Mouse (Mus musculus) brain, embryonic 14.5 days (tissue): ENCODE data around the gene Zfp775.

Experiments
- CTCF ChIP-seq: fragments of 200-500 bp; IDR thresholded peaks from 2 replicates; pipeline ENCODE4 v1.5.1; 2012; ENCODE audit warnings: inconsistent platforms, mild to moderate bottlenecking, moderate library complexity, borderline replicate concordance; ENCODE audit not compliant: insufficient read depth, insufficient read length; ENCODE audit errors: extremely low read depth
- POLR2A ChIP-seq: fragments of 200-500 bp; IDR thresholded peaks from 2 replicates; pipeline ENCODE4 v1.6.1; 2012; ENCODE audit warnings: mild to moderate bottlenecking, inconsistent platforms, borderline replicate concordance; ENCODE audit not compliant: poor library complexity, insufficient read depth, insufficient read length, severe bottlenecking; ENCODE audit errors: extremely low read depth

DNA sequence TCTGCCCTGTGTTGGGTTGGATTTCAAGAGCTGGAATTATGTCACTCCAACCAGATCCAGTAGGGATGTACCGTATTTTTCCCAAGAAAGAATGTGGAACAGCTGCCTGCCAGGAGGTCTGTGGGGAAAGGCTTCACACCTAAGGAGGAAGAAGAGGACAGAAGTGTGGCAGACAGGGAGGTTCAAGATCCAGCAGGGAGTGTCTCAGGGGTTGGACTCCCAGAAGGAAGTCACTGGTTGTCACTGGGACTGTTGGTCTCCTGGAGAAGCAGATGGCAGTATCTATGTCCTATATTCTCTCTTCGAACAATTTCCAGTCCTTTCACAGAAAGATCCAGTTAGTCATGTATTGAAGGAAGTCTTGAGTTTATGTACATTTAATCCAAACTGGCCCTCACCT, 45.7 kb downstream of the Zfp775 start:
- TF ChIP-seq POLR2A: no peak
- no peak for TF ChIP-seq CTCF
